Mouse (Mus musculus) kidney, adult 18-20 months (tissue): ENCODE data around the gene Siah3.
"Not testable (repeated sequence)": the region's sequence is repeated elsewhere in the genome, so short reads cannot be mapped to it uniquely, and the experiment has no call there.

Source experiments
- DNase-seq: peaks from one replicate; pipeline ENCODE4 v3.0.0; 2021

Gene Siah3

DNA sequence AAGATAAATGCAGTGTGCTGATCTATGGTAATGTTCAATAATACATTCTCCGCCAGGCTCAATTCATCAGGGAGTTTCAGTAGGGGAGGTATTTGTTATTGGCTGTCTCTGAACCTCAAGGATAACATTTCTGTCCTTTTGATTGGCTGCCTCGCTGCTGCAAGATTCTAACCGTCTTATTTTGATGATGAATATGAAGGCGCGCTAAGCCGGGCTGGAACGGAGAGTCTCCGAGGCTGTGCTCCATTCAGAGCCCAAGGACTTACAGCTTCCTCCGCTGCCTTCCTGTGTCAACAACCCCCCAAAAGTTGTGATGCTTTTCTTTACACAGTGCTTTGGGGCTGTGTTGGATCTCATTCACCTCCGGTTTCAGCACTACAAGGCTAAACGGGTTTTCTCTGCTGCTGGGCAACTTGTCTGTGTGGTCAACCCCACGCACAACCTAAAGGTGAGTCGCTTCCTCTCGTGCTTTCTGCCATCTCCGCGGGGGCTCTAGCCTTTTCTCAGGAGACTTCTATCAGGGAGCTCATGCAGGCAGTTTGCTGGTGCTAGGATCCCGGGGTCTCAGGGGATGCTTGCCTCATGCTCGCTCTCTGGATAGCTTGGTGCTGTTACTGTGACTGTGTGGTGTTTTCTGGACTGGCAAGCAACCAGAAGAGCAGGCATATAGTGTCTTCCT is at the start of gene Siah3:
Gene Siah3, plus strand, starts transcription at position 240 of the 679 bp plus-strand sequence.
- DNase-seq, result no peak

DNA sequence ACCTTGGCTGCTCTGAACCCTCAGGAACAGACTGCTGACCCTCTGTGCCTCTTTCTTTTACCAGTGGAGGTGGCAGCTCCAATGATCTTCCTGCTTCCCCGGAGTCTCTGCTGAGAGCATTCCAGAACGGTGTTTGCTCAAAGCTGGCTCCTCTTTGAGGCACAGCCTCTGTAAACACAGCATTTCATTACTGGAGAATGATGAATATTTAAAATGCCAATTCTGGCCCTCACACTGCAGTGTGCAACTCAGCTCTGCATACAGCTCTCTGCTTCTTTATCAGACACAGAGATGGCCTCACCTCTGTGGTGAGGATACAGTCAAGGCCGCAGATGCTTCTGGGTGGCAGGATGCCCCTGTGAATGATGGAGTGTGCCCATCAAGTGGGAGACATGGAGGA is 46.0 kb upstream of the Siah3 start:
- DNase-seq, result no peak

DNA sequence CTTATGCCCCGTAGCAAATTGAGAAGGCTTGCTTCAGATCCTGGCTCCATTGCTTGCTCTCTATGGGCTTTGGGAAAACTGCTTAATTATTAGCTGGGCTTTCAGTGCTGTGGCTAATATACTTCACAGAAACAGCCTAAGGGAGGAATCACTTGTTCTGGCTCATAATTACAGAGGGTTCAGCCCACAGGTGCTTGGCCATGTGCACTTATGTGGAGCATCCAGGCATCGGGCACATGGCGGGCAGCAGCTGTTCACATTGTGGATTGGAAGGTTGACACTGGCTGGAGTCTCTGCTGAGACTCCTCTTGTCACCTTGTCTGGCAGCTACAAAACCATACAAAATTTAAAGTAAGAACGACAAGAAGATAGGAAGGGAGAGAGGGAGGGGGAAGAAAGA is 45.4 kb upstream of the Siah3 start:
- no peak for DNase-seq

DNA sequence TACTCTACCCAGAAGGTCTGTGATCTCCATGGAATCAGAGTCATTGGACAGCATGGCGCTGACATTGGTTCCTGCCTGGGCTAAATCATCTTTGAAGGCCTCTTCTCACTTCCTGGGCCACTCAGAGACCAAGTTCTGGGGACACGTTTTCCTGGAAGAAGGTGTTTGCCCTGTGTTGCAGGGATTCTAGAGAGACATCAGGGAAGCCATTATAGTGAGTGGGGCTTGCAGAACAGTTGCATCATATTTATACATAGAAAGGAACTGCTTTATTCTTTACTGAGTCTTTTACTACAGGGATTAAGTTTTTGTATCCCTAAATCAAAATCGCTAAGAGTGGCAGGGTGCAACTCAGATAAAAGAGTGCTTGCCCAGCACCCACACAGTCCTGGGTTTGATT is 37.1 kb upstream of the Siah3 start:
- no peak for DNase-seq

DNA sequence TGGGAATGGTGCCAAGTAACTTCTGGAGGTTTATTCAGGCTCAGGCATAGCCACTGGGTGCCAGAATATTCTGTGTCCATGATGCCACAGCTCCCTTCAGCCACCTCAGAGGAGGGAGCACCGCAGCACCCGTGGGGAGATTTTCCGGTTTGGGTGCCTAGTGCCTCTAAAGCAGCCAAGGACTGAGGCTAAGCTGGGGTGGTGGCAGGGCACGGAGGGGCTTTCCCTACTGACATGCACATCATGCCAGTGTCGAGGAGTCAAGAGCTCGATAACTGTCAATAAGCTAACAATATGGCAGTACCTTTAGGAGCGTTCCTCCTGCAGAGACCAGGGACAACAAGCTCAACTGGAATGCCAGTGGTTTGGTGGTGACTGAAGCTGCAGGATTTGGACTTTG is 35.9 kb upstream of the Siah3 start:
- DNase-seq, result no peak

DNA sequence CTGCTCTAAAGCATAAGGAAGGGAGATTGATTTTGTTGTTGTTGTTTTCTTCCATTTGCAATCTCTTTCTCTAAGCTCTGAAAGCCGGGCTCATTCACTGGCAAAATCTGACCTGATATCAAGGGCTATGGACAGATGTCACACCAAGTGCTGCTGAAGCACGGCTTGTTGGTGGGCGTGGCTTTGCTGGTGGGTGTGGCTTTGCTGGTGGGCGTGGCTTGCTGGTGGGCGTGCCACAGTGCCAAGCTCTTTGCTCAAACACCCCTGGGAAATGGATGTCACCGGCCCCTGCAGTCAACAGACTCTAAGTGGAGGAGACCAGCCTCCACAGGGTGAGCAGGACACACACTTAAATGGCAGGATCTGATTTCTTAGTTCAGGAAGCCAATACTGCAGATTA is 35.0 kb upstream of the Siah3 start:
- no peak for DNase-seq

DNA sequence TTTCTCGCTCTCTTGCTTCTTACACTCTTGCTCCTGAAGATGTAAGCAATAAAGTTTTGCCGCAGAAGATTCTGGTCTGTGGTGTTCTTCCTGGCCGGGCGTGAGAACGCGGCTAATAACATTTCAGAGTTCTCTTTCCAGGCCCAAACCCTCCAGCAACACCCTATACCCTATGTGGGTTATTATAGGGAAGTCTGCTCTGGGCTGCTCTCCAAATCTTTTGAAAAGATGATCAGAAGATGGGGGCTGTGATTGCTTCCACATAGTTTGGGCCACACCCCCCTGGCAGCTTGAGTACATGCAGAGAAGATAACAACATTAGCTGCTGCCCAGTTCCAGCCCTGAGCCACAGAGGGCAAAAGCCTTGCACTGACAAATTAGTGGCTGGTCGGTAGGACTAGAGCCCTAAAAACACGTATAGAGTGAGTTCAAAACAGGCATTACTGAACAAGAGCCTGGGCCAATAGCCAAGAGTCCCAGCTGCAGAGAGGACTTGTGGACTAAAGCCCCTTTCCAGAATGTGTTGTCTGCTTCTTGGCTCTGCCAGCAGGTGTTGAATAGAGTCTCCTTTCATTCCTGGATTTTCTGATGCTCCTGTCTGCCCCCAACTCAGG is 24.5 kb upstream of the Siah3 start:
- no peak for DNase-seq

DNA sequence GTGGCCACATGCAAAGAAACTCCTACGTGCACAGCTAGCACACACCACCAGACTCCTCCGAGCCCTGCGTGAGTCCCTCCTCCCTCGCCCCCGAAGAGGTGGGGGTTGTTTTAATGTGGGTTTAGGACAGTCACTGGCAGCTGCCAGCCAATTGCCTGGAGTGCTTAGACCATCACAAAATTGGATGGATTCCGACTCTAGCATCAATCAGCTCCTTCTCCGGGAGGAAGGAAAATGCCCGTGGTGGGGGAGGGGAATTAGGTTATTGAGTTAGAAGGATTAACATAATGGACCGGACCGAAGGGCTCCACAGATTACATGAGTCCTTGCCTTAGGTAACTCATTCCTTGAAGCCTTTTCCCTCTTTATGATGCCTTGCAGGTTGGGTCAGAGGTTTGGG is 22.9 kb upstream of the Siah3 start:
- no peak for DNase-seq

DNA sequence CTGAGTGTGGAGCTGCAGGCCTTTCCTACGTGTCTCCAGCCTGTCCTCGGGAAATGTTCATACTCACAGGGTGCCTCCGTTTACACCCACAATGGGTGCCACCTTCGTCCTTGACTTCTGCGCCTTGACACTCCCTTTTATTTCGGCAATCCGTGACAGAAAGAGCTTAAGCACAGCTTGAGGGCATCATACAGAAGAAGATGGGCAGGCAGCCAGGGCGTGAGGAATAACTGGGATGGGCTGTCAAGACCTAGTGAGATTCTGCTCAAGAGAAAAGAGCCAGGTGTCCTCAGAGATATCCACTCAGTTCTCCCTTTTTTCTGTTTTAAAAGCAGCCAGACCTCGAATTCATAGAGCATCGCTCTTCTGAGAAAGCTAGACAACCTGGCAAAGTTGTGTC is 21.2 kb upstream of the Siah3 start:
- no peak for DNase-seq

DNA sequence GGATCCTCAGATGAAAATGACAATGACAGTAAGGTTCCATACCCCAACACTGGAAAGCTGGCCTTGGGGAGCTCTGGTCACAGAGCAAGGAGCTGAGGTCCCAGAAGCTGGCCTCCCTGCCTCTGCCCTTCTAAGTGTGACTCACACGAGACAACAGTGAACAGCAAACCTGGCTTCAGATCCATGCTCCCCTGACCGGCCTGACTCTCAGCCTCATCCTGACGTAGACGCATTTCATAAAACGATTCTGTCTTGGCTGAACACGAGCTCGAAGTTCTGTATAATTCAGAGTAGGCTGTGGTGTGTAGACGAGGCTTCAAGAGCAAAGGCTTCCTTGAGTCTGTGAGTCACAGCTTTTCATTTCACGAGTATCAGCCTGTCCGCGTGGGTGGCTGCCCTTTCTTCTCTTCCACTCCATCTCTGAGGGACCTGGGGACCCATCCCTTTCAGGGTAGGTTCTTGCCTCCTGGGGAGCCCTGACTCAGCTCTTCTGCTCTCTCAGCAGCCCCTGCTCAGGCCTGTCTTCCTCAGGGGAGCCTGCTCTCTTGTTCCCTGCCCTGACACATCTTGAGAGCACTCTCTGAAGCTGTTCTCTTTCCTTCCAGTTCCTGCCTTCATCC is 11.2 kb upstream of the Siah3 start:
- no peak for DNase-seq

DNA sequence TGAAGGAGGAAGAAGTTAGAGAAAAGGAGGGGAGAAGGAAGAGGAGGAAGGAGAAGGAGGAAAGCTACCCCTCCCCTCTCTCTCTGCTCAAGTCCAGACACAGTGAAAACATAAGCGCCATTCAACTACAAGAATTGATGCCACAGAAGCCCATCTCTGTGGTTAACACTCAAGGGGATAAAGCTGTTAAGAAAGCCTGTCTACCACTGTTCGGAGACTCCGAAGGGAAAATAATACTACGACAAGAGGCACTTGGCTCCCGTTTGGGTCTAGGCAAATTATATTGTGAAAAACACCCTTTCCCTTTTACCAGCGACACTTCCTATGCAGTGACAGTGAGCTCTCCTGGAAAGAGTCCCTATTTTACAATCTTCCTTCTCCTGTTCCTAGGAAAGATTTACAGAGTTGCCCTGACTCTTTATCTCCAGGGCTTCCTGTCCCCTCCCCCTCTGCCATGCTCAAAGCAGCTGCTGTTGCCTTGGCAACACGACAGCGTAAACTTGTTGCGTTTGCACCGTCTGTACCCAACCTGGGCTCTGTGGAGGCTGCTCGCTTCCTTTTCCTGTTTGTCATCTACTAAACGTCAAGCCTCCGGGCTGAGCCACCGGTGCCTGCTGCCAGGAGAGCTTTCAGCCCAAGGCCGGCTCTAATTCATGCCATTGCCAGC is 10.4 kb upstream of the Siah3 start:
- peak; percentile 65 for DNase-seq

DNA sequence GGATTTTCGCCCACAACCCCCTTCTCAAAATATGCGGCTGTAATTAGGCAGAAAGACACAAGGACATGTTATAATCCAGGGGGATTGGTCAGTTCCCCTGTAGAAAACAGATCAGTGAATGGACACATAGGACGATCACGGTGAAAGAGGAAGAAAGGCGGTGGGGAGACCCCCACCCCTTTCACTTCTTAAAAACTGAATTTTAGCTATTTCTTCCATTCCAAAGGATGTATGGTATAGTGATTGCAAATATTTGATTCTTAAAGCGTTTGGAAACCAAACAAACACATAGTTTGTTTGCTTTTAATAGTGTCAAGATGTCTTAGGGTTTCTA is 9.9 kb upstream of the Siah3 start:
- DNase-seq, result no peak

DNA sequence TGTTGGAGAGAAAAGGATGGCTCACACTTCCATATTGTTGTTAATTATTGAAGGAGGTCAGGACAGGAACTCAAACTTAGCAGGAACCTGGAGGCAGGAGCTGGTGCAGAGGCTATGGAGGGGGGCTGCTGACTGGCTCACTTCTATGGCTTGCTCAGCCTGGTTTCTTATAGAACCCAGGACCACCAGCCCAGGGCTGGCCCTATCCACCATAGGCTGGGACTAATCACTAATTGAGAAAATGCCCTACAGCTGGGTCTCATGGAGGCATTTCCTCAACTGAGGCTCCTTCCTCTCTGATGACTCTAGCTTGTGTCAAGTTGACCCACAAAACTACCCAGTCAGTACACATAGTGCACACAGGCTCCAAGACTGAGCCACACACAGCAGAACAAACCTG is 9.5 kb upstream of the Siah3 start:
- DNase-seq, result not testable (repeated sequence)

DNA sequence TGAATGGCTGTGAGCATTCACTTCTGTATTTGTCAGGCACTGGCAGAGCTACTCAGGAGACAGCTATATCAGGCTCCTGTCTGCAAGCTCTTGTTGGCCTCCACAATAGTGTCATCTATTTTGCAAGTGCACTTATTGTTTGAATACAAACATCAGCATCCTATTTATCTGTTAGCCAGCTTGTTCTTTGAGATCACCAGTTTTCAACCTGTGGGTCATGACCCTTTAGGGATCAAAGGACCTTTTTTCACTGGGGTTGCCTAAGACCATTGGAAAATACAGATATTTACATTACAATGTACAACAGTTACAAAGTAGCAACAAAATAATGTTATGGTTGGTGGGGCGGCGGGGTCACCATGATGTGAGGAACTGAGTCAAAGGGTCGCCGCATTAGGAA is 1.9 kb upstream of the Siah3 start:
- DNase-seq, result no peak

DNA sequence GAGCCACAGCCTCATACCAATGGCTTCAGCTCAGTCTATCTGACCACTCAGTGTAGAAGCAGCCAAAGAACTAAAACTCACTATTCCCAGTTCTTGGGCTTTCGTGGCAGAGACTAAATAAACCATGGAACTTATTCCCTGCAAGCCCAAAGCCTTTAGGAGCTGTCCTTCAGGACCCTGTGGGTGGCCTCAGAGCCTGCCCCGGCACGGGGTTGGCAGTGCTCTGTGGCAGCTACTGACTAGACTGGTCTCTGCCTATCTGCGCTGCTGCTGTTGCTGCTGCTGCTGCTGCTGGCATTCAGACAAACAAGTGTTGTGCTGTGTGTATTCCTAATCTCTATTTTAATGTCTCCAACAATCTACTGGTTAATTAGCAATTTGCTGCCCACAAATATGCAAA is 1.1 kb upstream of the Siah3 start:
- DNase-seq, result no peak

DNA sequence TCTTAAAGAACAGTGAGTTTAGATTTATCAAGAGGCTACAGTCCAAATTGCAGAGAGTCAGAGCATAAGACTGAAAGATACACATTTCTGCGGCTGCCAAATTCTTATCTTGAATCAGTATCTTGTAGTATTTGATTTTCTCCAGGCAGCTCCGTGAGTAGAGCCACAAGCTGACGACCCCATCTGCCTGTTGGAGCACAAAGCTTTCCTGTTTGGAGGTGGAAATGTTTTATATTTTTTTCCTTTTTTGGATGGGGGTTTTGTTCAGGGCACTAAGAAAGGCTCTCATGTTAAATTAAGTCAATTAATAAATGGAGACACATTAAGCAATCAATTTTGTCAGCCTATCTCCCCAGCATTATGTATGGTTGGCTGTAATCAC is 430 bp upstream of the Siah3 start:
- DNase-seq, result no peak

DNA sequence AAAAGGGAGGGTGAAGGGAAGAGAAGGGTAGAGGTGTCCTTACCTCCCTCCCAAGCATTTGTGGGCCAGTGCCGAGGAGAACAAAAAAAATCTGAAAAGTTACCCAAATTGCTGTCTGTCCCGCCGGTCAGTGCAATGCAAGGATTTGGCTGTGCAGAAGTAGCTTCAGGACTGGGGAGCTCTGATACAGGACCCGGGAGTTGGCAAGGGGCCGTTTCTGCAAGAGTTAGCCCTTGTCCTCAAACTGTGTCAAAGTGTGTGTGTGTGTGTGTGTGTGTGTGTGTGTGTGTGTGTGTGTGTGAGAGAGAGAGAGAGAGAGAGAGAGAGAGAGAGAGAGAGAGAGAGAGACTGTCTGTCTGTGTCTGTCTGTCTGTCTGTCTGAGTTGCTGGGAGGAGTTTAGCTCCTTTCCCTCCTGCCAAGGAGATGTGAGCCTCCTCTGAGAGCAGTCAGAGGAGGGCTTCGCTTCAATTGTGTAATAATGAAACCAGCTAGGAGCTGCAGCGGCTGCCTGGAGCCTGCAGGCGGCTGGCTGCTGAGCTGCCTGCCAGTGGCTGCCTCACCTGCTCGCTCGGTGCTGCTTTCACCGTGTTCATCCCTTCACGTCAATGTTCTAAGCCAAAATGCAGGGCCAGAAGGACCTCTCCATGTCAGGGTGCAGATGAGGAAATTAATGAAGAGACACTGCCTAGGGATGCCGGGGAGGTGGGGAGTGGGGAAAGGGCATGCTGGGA is 873 bp downstream of the Siah3 start:
- DNase-seq, result peak; percentile 39

DNA sequence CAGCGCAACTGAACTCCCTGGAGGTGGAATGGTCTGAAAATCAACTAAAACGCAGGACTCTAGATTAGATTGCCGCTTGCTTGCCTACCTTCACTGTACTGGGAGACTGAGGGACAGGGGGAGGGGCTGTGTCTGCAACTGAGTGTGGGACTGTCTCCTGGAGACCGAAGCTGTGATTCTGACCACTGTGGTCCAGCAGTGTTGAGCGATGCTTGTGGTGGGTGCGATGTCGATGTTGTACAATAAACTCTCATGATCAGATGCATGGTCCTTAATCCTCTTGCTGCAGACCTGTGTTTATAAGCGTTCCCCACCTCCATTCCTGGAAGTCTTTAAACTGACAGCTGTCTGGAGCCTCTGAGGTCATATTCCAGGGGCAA is 1.4 kb downstream of the Siah3 start:
- DNase-seq, result no peak

DNA sequence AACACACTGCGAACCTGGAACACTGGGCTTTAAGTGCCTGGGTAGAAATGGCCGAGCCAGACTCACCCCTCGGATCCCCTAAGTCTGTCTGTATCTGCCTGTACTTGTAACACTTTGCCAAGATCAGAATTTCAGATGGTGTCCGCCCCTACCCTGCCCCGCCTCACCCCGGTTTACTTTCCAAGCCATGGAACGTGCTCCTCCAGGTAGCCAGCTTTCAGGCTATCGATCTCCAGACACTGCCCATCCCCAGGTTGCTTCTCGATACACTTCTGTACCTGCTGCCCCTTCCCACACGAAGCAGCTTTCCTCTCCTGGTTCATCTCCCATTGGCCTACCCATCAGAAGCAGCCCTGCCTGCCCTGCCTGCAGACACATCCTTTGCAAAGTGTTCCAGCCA is 3.6 kb downstream of the Siah3 start:
- DNase-seq, result no peak

DNA sequence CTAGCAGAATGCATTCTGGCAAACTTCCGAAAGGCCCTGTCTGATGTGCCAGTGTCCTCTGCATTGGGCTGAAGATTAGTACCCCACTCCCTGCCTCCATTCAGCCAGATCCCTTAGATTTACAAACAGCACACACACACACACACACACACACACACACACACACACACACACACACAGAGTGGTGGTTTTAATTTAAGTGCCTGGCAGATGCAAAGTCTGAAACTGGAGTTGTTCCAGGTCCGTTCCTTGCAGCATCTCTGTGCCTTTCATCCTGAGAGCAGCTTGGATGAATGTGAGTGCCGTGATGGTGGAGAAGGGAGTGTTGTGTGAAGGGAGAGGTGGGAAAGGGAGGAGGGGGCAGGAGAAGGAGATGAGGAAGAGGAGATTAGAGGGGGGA is 4.2 kb downstream of the Siah3 start:
- DNase-seq, result no peak

DNA sequence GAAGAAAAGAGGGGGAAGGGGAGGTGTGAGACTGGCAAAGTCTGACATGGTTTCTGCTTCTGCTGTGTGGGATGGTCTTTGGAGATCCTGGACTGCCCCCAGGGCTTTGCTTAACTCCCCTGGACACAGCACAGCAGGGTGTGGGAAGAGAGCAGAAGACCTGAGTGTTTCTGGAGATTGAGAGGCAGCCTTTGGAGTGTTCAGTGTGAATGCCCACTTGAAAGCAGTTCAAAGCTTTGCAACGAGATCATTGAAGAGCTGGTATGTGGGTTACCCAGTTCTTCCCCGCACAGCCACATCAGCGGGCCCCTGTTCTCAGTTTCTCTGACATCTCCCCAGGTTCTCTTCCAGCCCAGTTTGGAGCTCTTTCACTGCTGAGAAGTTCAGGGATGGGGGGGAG is 4.7 kb downstream of the Siah3 start:
- DNase-seq, result no peak

DNA sequence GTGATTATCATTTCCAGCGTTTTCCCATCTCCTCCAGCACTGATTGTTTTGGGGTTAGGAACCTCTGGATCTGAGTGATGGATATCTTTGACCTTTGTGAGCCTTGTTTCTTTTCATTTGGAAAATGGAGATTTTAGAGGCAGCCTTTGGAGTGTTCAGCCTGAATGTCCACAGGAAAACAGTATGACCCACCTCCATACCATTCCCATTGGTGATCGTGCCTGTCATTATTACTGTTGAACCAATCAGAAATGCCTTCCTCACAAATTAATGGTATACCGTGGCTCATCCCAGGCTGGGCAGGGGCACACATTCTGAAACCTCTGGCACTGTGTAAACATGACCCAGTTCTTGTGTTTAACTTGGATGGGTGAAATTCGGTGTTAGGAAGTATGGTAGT is 6.0 kb downstream of the Siah3 start:
- no peak for DNase-seq

DNA sequence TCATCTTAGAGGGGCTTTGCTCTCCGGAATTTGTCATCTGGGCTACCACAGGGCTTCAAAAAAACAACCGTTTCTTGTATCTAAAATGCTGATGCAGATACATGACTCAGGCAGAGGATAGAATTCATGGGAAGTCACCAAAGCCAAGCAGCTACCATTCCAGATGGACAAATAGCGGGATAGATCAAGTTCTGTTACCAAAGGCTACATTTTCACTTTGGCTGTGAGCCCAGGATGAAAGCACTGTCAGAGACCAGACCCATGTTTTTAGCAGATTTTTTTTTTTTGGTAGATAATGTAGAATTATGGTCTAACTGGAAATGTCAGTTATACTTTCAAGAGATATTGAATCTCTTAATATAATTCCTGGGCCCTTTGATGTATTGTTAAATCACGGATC is 7.4 kb downstream of the Siah3 start:
- DNase-seq, result no peak

DNA sequence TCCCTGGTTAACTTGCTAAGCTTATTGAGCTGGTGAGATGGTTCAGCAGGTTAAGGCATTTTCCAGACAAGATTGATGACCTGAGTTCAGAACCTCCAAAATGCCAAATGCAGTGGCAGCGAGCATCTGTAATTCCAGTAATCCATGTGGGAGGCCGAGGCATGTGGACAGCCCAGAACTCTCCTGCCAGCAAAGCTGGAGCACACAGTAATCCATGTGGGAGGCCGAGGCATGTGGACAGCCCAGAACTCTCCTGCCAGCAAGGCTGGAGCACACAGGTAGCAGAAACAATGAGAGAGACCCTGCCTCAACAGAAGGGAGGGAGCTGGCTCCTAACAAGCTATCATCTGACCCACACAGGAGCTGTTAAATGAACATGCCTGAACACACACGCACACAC is 13.2 kb downstream of the Siah3 start:
- no peak for DNase-seq
